Mouse (Mus musculus): ENCODE measurements around the gene Gm49369. TPM values are rescaled to one million over a fixed set of nuclear protein-coding genes. Genes with fewer than 3 reads are reported as not detected.

Gene Gm49369
- polyA plus RNA-seq, 1 experiment, result 0.31 TPM

DNA sequence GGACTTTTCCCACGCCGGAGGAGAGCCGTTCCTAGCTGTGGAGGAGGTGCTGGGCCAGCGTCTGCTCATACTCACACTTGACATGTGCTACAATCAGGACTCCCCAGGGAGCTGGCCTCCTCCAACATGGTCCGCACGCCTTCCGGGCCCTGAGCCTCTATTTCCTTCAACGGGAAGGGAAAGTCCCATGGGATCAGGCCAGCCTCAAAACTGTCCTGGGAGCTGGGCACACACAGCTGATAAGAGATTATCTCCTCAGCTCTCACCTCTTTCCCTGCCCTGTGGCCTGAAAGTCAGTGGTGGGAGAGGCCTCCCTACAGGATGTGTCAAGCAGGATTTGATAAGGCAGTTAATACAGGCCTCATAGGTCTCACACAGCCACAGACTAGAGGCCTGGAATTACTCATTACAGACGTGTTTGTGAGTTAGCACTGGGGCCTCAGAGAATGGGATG is 52.2 kb downstream of the Gm49369 start:
- no peaks in the 10 kb centered on the region for H3K27me3 ChIP-seq (ENCODE audit: control insufficient read depth, insufficient read depth, insufficient read length)
- H3K4me2 ChIP-seq (ENCODE audit: low read depth), result no peak overlapping the region
- TF ChIP-seq POLR2A (IDR thresholded peaks at IDR 0.05; ENCODE audit: insufficient read length, low read depth) (no peak), TCF3 (IDR thresholded peaks at IDR 0.05; ENCODE audit: insufficient read length, low read depth) (no peak), TCF12 (IDR thresholded peaks at IDR 0.05; ENCODE audit: insufficient read depth, poor library complexity, severe bottlenecking) (no peak), REST (IDR thresholded peaks at IDR 0.05; ENCODE audit: insufficient read depth, insufficient read length) (no peak), MYOD1 (IDR thresholded peaks at IDR 0.05; ENCODE audit: control insufficient read depth in 1 of 3, insufficient read length in 2 of 3, low read depth in 2 of 3) (no peak), USF1 (IDR thresholded peaks at IDR 0.05; ENCODE audit: low read depth) (no peak), E2F4 (IDR thresholded peaks at IDR 0.05; ENCODE audit: insufficient read depth) (no peak), MYOG (IDR thresholded peaks at IDR 0.05; ENCODE audit: control insufficient read depth in 1 of 3, insufficient read depth in 1 of 3, insufficient read length in 2 of 3, low read depth in 2 of 3) (no peak), MAX (IDR thresholded peaks at IDR 0.05; ENCODE audit: low read depth) (no peak), CEBPB (IDR thresholded peaks at IDR 0.05; ENCODE audit: insufficient read depth, poor library complexity, severe bottlenecking) (no peak), SRF (IDR thresholded peaks at IDR 0.05; ENCODE audit: control insufficient read depth, insufficient read length, low read depth) (no peak), POLR2AphosphoS2 (IDR thresholded peaks at IDR 0.05; ENCODE audit: insufficient read length, low read depth) (no peak)
- H3K4me3 ChIP-seq, result no peak overlapping the region
- no peak overlapping the region for H3ac ChIP-seq (ENCODE audit: control insufficient read depth, insufficient read length)
- H3K36me3 ChIP-seq (ENCODE audit: control insufficient read depth, insufficient read depth), result no peaks in the 10 kb centered on the region
- no peaks in the 10 kb centered on the region for H3K79me2 ChIP-seq (ENCODE audit: control insufficient read depth, insufficient read depth)

DNA sequence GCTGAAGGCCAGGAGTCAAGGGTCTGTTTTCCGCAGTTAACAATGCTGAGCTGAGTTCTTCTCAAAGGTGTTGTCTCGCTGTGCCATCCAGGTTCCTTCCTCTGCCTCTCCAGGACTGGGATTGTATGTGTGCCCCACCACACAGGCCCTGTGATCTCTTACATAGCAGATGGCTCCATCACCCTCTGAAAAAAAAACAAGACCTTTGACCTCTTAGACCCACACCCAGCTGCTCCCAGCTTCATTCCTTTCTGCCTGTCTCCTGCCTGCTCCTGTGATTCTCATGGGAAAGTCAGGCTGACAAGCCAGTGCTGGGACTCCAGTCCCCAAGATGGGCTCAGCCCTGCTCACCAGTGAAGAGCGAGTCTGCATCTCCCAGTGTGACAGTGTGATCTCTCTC is 54.0 kb downstream of the Gm49369 start:
- Histone ChIP-seq H3K79me2 (ENCODE audit: control insufficient read depth, insufficient read depth) (no peaks in the 10 kb centered on the region), H3K4me3 (no peak overlapping the region), H3K36me3 (ENCODE audit: control insufficient read depth, insufficient read depth) (no peaks in the 10 kb centered on the region), H3K4me2 (ENCODE audit: low read depth) (no peak overlapping the region), H3K27me3 (ENCODE audit: control insufficient read depth, insufficient read depth, insufficient read length) (no peaks in the 10 kb centered on the region), H3ac (ENCODE audit: control insufficient read depth, insufficient read length) (no peak overlapping the region)
- TF ChIP-seq POLR2A (IDR thresholded peaks at IDR 0.05; ENCODE audit: insufficient read length, low read depth), result no peak
- no peak for TF ChIP-seq TCF12 (IDR thresholded peaks at IDR 0.05; ENCODE audit: insufficient read depth, poor library complexity, severe bottlenecking)

DNA sequence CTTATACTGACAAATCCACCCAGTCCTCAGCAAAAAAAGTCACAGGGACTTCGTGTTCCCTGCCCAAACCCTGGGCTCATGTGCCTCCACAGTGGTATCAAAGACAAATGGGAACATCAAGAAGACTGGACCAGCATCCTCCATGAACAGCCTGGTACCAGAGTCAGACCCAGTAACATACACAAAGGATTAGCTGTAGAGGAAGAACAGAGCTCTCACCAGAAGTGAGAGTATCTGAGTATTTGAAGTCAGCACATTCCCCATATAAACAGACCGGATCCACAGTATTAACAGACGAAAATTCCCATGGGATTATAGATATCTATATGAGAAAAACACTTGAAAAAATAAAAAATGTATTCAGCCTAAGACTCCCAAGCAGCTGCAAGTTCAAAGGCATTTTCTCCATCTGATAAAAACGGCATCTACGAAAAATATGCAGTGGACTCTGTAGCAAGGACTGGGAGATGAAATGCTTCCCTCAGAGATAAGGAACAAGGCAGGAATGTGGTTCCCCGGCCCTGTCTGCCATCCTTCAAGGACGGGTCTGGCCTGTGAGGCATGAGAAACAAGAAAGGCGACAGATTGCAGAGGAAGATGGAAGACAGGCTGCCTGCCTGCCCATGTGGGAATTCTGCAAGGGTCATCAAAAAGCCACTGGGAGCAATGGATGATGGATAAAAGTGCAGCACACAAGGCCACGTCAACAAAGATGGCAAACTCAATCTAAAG is 55.6 kb downstream of the Gm49369 start:
- TF ChIP-seq MAX (IDR thresholded peaks at IDR 0.05; ENCODE audit: low read depth) (no peak), POLR2A (IDR thresholded peaks at IDR 0.05; ENCODE audit: insufficient read length, low read depth) (no peak), USF1 (IDR thresholded peaks at IDR 0.05; ENCODE audit: low read depth) (no peak), TCF3 (IDR thresholded peaks at IDR 0.05; ENCODE audit: insufficient read length, low read depth) (no peak), POLR2AphosphoS2 (IDR thresholded peaks at IDR 0.05; ENCODE audit: insufficient read length, low read depth) (no peak), MYOG (IDR thresholded peaks at IDR 0.05; ENCODE audit: control insufficient read depth in 1 of 3, insufficient read depth in 1 of 3, insufficient read length in 2 of 3, low read depth in 2 of 3) (no peak), CEBPB (IDR thresholded peaks at IDR 0.05; ENCODE audit: insufficient read depth, poor library complexity, severe bottlenecking) (no peak), E2F4 (IDR thresholded peaks at IDR 0.05; ENCODE audit: insufficient read depth) (no peak), TCF12 (IDR thresholded peaks at IDR 0.05; ENCODE audit: insufficient read depth, poor library complexity, severe bottlenecking) (no peak), MYOD1 (IDR thresholded peaks at IDR 0.05; ENCODE audit: control insufficient read depth in 1 of 3, insufficient read length in 2 of 3, low read depth in 2 of 3) (no peak), SRF (IDR thresholded peaks at IDR 0.05; ENCODE audit: control insufficient read depth, insufficient read length, low read depth) (no peak), REST (IDR thresholded peaks at IDR 0.05; ENCODE audit: insufficient read depth, insufficient read length) (no peak)
- H3K4me2 ChIP-seq (ENCODE audit: low read depth), result no peak overlapping the region
- no peaks in the 10 kb centered on the region for H3K36me3 ChIP-seq (ENCODE audit: control insufficient read depth, insufficient read depth)
- H3K4me3 ChIP-seq, result no peak overlapping the region
- H3K79me2 ChIP-seq (ENCODE audit: control insufficient read depth, insufficient read depth), result no peaks in the 10 kb centered on the region
- H3ac ChIP-seq (ENCODE audit: control insufficient read depth, insufficient read length), result no peak overlapping the region
- no peaks in the 10 kb centered on the region for H3K27me3 ChIP-seq (ENCODE audit: control insufficient read depth, insufficient read depth, insufficient read length)

DNA sequence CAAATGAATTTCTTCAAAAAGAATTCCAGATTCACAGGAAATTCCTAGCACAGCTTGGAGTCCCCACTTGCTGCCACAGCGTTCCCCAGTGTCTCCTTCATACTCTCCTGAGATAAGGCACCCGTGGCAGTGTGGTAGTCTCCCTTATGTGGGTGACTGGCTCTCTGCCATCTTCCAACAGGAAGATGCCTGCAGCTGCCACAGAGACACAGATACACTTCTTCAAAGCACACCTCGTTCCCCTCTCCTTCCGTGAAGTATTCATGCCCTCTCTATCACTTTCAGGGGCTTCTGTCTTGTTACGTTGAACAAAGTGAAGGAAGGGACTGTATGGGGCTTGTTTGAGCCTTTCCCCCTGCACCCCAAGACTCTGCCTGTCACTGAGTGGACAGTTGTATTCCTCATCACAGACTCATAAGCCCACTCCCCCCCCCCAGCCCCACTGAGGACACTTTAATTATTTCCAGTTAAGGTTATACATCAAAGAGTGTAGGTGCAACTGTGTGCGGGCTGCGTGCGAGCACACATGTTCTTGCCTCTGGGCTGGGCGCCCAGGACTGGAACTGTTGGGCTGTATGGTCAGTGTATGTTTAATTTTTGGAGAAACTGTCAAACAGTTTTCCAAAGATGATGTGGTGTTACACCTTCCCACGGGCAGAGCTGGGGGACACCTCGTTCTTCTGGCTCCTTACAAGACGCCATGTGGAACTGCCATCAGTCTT is 58.9 kb downstream of the Gm49369 start:
- Histone ChIP-seq H3K79me2 (ENCODE audit: control insufficient read depth, insufficient read depth) (no peaks in the 10 kb centered on the region), H3ac (ENCODE audit: control insufficient read depth, insufficient read length) (no peak overlapping the region), H3K4me2 (ENCODE audit: low read depth) (no peak overlapping the region), H3K36me3 (ENCODE audit: control insufficient read depth, insufficient read depth) (no peaks in the 10 kb centered on the region), H3K27me3 (ENCODE audit: control insufficient read depth, insufficient read depth, insufficient read length) (no peaks in the 10 kb centered on the region), H3K4me3 (no peak overlapping the region)
- no peak for TF ChIP-seq MYOG (IDR thresholded peaks at IDR 0.05; ENCODE audit: control insufficient read depth in 1 of 3, insufficient read depth in 1 of 3, insufficient read length in 2 of 3, low read depth in 2 of 3)
- TF ChIP-seq CEBPB (IDR thresholded peaks at IDR 0.05; ENCODE audit: insufficient read depth, poor library complexity, severe bottlenecking), result no peak
- no peak for TF ChIP-seq TCF3 (IDR thresholded peaks at IDR 0.05; ENCODE audit: insufficient read length, low read depth)
- no peak for TF ChIP-seq SRF (IDR thresholded peaks at IDR 0.05; ENCODE audit: control insufficient read depth, insufficient read length, low read depth)
- TF ChIP-seq POLR2A (IDR thresholded peaks at IDR 0.05; ENCODE audit: insufficient read length, low read depth), result no peak
- no peak for TF ChIP-seq E2F4 (IDR thresholded peaks at IDR 0.05; ENCODE audit: insufficient read depth)
- TF ChIP-seq MYOD1 (IDR thresholded peaks at IDR 0.05; ENCODE audit: control insufficient read depth in 1 of 3, insufficient read length in 2 of 3, low read depth in 2 of 3), result no peak
- no peak for TF ChIP-seq TCF12 (IDR thresholded peaks at IDR 0.05; ENCODE audit: insufficient read depth, poor library complexity, severe bottlenecking)
- no peak for TF ChIP-seq POLR2AphosphoS2 (IDR thresholded peaks at IDR 0.05; ENCODE audit: insufficient read length, low read depth)
- TF ChIP-seq MAX (IDR thresholded peaks at IDR 0.05; ENCODE audit: low read depth), result no peak
- TF ChIP-seq USF1 (IDR thresholded peaks at IDR 0.05; ENCODE audit: low read depth), result no peak
- no peak for TF ChIP-seq REST (IDR thresholded peaks at IDR 0.05; ENCODE audit: insufficient read depth, insufficient read length)

Measured in myocyte (in vitro differentiated cells).